In genomic region chr2:116068461-116068860, GRCm38 (mm10) we compare ENCODE assay signal across 9 mouse cellular contexts. TPM values are rescaled to one million over a fixed set of nuclear protein-coding genes. Genes with fewer than 3 reads are reported as not detected.
DNase-seq lines count a peak whose midpoint lies in the region; ATAC-seq lines count a peak whose summit lies in the region.
"Had no signal": no experiment of that assay in that cellular context is flagged by ENCODE, and none has a peak within 500 bp of the region (broad histone marks: within the 10 kb centered on the region; RNA-seq: fewer than 3 reads in every experiment).

No protein-coding gene starts in this region.

- intact Hi-C loops in left cerebral cortex, postnatal 4 days (cut with DNase I) = loop anchor here (5.0 to 10.0 kb wide), 2 partner anchors 211 to 1214 kb away; no protein-coding TSS in a partner anchor

- H3K9me3 ChIP-seq in heart, embryonic 13.5 days = no peaks in the 10 kb centered on the region
- no peaks in the 10 kb centered on the region for H3K9me3 ChIP-seq in hindbrain, embryonic 11.5 days (ENCODE audit: control insufficient read depth, low read length)
- H3K9me3 ChIP-seq in midbrain, embryonic 10.5 days (replicated peaks) = no peaks in the 10 kb centered on the region

- ATAC-seq in heart, embryonic 13.5 days (ENCODE audit: extremely low read depth, insufficient number of reproducible peaks, low FRiP score, low TSS enrichment) = no peak
- no peak for ATAC-seq in hindbrain, embryonic 11.5 days (ENCODE audit: low FRiP score)

- H3K9ac ChIP-seq in heart, embryonic 13.5 days = peak overlapping the region; percentile 100
- peak overlapping the region; percentile 88 for H3K9ac ChIP-seq in hindbrain, embryonic 11.5 days (ENCODE audit: low read depth, low read length)
- H3K9ac ChIP-seq: liver, embryonic 14.5 days had no signal

- 13% methylated on average over 11 of the region's 11 CpGs for WGBS in heart, embryonic 13.5 days
- WGBS in hindbrain, embryonic 11.5 days = 1% methylated on average over 11 of the region's 11 CpGs
- under 1% methylated on average over 11 of the region's 11 CpGs for WGBS in midbrain, embryonic 10.5 days

- peak overlapping the region; percentile 92 for H3K4me3 ChIP-seq in heart, embryonic 13.5 days
- peak overlapping the region; percentile 90 for H3K4me3 ChIP-seq in hindbrain, embryonic 11.5 days (ENCODE audit: low read depth, low read length)
- H3K4me3 ChIP-seq in midbrain, embryonic 10.5 days = peak overlapping the region; percentile 83

- peaks cover 31% of the 10 kb centered on the region for H3K4me1 ChIP-seq in heart, embryonic 13.5 days
- H3K4me1 ChIP-seq in hindbrain, embryonic 11.5 days (replicated peaks; ENCODE audit: control insufficient read depth, insufficient read depth, low read length) = no peaks in the 10 kb centered on the region
- H3K4me1 ChIP-seq in midbrain, embryonic 10.5 days = peaks cover 64% of the 10 kb centered on the region

- H3K27me3 ChIP-seq in heart, embryonic 13.5 days (replicated peaks) = no peaks in the 10 kb centered on the region
- no peaks in the 10 kb centered on the region for H3K27me3 ChIP-seq in hindbrain, embryonic 11.5 days (ENCODE audit: control insufficient read depth, insufficient read depth, low read length)
- peaks cover 62% of the 10 kb centered on the region for H3K27me3 ChIP-seq in midbrain, embryonic 10.5 days (ENCODE audit: low read depth, poor library complexity, severe bottlenecking)

- H3K4me2 ChIP-seq in heart, embryonic 13.5 days = peak overlapping the region; percentile 90
- peak overlapping the region; percentile 66 for H3K4me2 ChIP-seq in hindbrain, embryonic 11.5 days (replicated peaks; ENCODE audit: low read depth, low read length)

- no peak for DNase-seq in heart, adult 8-10 months (ENCODE audit: low spot score)
- DNase-seq in NIH3T3 (ENCODE audit: low read depth) = peak; percentile 36
- no peak for DNase-seq in hindbrain, embryonic 11.5 days (ENCODE audit: low spot score)
- no peak for DNase-seq in midbrain, embryonic 10.5 days (ENCODE audit: low spot score)
- no peak for DNase-seq in adrenal gland, adult 2 months
- no peak for DNase-seq in left cerebral cortex, adult 9 months (ENCODE audit: low spot score in 2 of 2)
- no peak for DNase-seq in left cerebral cortex, postnatal 4 days

- no peaks in the 10 kb centered on the region for H3K36me3 ChIP-seq in heart, embryonic 13.5 days
- H3K36me3 ChIP-seq in hindbrain, embryonic 11.5 days (ENCODE audit: control insufficient read depth, insufficient read depth, low read length) = no peaks in the 10 kb centered on the region
- no peaks in the 10 kb centered on the region for H3K36me3 ChIP-seq in midbrain, embryonic 10.5 days

- H3K27ac ChIP-seq in heart, embryonic 13.5 days (replicated peaks) = peak overlapping the region; percentile 98
- H3K27ac ChIP-seq in hindbrain, embryonic 11.5 days (ENCODE audit: low read depth, low read length) = peak overlapping the region; percentile 99
- H3K27ac ChIP-seq in midbrain, embryonic 10.5 days (replicated peaks) = peak overlapping the region; percentile 94
- H3K27ac ChIP-seq: liver, embryonic 14.5 days had no signal

RNA-seq across cellular contexts. Expression of gene Meis2, which starts 2.8 kb away (rescaled TPM):
- polyA plus RNA-seq in heart, embryonic 13.5 days (2015; fragmentation: Nextera tagmentation; extraction: Ambion mirVana) = 30.1 and 32.0 TPM in 2 replicates
- total RNA-seq in heart, adult 8-10 months (2022) = 10 to 100 TPM; 24.2 to 31.6 (median 28.8) TPM
- polyA plus RNA-seq in hindbrain, embryonic 11.5 days (2014; fragmentation: Nextera tagmentation; extraction: Ambion mirVana) = 121 and 142 TPM in 2 replicates
- polyA plus RNA-seq in midbrain, embryonic 10.5 days (2016; fragmentation: Nextera tagmentation; extraction: Ambion mirVana) = 34.4 and 44.0 TPM in 2 replicates
- 100 to 1,000 TPM; 211 to 303 TPM for total RNA-seq in adrenal gland, adult 2 months (2021)
- 85.4 and 124 TPM in 2 replicates for polyA plus RNA-seq in adrenal gland, adult 2 months (2012; rRNA removed)
- 100 to 1,000 TPM; 186 to 188 TPM for total RNA-seq in left cerebral cortex, postnatal 4 days (2021)
